Mouse (Mus musculus) C2C12 (cell line): Measurements from ENCODE around the gene Zfp617.

Experiments used
- CEBPB ChIP-seq: IDR thresholded peaks from one replicate; pipeline ENCODE4 v1.6.1; 2011; ENCODE audit warnings: low read depth, mild to moderate bottlenecking, control low read depth, moderate library complexity
- CTCF ChIP-seq: IDR thresholded peaks from one replicate; pipeline ENCODE4 v1.5.1; 2011; ENCODE audit not compliant: control insufficient read depth, insufficient read depth, insufficient read length

DNA sequence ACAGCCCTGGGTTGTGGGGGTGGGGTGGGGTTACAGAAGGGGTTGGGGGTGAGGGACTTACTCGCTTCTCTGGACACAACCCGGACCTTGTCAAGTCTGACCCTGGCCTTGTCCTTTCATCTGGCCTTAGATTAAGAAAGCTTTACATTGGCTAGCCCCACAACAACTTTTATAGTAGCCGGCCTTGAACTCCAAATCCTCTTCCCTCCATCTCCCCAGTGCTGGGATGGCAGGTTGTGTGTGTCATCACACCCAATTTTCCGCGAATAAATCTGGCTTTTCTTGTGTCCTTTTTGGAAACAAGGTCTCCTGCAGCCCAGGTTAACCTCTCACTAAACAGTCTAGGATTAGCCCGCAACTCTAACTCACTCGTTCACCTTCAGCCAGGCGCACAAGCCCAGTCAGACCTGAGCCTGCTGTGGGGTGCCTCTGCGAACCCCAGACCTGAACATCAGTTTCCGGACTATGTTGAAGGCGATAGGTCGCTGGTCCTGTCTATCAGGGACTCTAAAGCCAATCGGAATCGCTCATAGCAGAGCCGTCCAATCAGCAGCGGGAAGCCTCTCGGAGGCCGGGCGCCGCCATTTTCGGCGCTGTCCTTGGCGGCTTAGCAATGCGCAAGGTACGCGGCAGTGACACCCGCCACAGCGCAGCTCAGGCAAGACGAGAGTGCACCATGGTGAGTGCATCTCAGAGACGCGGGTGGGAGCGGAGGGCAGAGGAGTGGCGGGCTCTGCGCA is 42.2 kb downstream of the Zfp617 start, which contains the start of gene Zfp961:
- TF ChIP-seq CTCF (no peak), CEBPB (no peak)
